Mouse (Mus musculus) left cerebral cortex, postnatal 14 days (tissue): ENCODE results near the gene Ptgdr2. TPM values are rescaled to one million over a fixed set of nuclear protein-coding genes. Genes with fewer than 3 reads are reported as not detected.

ENCODE experiments used
- DNase-seq, 2 experiments: peaks; one replicate each; pipeline ENCODE4 v3.0.0; 2021 to 2022; ENCODE audit warnings: low spot score in 2 of 2, mixed read lengths in 1 of 2
- intact Hi-C: fragments of 180-260 bp; cut with DNase I; formaldehyde crosslinking; loops from one replicate; pipeline ENCODE4 v1.15.1; 2025
- long read RNA-seq, 2 experiments: library from polyadenylated mRNA; stranded (forward); transcript quantifications; one replicate each; pipeline ENCODE4 v2.0.0; 2021
- total RNA-seq, 2 experiments: library from RNA; stranded (reverse); gene quantifications; 2 replicates each; pipeline ENCODE4 v1.2.3; 2021

Gene Ptgdr2
- total RNA-seq = under 1 TPM; 0.32 to 0.33 TPM
- long read RNA-seq, experiment 1 = 0 reads
- long read RNA-seq, experiment 2 = 0 reads

- no peak for DNase-seq
- intact Hi-C loops = no loop called here
Observed at GRCm38 (mm10) chr19:10937110-10937563, at the start of gene Ptgdr2. Gene Ptgdr2, plus strand, starts transcription at chr19:10937160.

DNA sequence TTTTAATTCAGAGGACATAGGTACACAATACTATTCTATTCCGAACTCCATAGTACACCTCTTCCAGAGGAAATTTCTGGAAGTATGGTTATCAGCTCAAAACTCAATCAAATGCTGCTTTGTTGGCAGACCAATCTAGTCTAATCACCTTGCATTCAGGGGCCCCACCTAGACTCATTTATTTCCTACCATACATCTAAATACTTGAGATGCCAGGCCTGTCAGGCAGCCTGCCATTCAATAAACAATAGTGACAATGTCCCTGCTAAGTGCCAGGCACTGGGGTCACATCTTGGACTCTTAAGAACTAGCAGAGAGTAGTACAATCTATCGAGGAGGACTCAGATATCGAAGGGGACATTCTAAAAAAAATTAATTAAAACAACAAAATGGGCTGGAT is 44.8 kb upstream of the Ptgdr2 start:
- intact Hi-C loops = no loop called here
- no peak for DNase-seq

GRCm38 (mm10) chr19:10895016-10895528 is 41.9 kb upstream of the Ptgdr2 start, which contains the start of gene Prpf19:
Gene Prpf19, plus strand, starts transcription at chr19:10895231.
- DNase-seq = peak; percentile 99
- intact Hi-C loops = loop anchor here (5.0 kb wide), 1 partner anchor 47 kb away; no protein-coding TSS in a partner anchor

GRCm38 (mm10) chr19:10895708-10896107 is 41.3 kb upstream of the Ptgdr2 start:
- no peak for DNase-seq
- intact Hi-C loops = loop anchor here (5.0 kb wide), 1 partner anchor 47 kb away; no protein-coding TSS in a partner anchor

DNA sequence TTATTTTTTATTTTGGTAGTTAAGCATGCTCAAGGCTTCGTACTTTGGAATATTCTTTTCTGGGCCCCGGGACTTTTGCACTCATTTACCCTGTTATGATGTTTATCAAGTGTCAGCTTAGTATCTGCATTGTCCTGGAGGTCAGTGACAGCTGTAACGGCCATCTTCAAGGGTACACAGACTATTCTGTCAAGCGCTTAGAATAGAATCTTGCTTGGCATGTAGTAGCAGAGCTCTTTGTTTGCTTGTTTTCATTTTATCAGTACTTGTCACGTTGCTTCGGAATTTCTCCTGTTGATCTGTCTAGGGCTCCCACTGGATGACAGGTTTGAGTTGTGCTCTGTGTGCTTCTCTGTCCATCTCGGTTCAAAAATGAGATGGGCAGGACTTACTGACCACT is 40.1 kb upstream of the Ptgdr2 start:
- intact Hi-C loops = loop anchor here (5.0 kb wide), 1 partner anchor 45 kb away; no protein-coding TSS in a partner anchor
- no peak for DNase-seq

DNA sequence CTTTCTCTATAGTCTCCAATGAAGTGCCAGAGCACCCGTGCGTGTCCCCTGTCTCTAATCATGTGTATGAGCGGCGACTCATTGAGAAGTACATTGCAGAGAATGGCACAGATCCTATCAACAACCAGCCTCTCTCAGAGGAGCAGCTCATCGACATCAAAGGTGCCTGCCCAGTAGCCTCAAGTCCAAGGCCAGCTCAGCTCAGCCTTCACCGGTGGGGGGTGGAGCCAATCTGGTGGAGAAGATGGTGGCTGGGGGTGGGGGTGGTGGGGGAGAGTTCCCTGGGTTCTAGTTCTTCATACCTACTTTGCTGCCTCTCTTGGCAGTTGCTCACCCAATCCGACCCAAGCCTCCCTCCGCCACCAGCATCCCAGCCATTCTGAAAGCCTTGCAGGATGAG is 39.5 kb upstream of the Ptgdr2 start:
- no peak for DNase-seq
- intact Hi-C loops = loop anchor here (5.0 kb wide), 1 partner anchor 45 kb away; no protein-coding TSS in a partner anchor

GRCm38 (mm10) chr19:10900315-10900714 is 36.6 kb upstream of the Ptgdr2 start:
- intact Hi-C loops = no loop called here

GRCm38 (mm10) chr19:10901046-10901445 is 35.9 kb upstream of the Ptgdr2 start:
- intact Hi-C loops = no loop called here
- DNase-seq = no peak

More at GRCm38 (mm10) chr19:10900315-10900714, 36.6 kb upstream of the Ptgdr2 start:
- DNase-seq = no peak

- intact Hi-C loops = no loop called here
- DNase-seq = no peak
Observed at GRCm38 (mm10) chr19:10904512-10904911, 32.4 kb upstream of the Ptgdr2 start.

- DNase-seq = peak; percentile 58 to 78
- intact Hi-C loops = loop anchor here (5.0 kb wide), 1 partner anchor 42 kb away; the partner anchor contains the start of gene Ccdc86
Observed at GRCm38 (mm10) chr19:10904927-10905727, 31.8 kb upstream of the Ptgdr2 start.

DNA sequence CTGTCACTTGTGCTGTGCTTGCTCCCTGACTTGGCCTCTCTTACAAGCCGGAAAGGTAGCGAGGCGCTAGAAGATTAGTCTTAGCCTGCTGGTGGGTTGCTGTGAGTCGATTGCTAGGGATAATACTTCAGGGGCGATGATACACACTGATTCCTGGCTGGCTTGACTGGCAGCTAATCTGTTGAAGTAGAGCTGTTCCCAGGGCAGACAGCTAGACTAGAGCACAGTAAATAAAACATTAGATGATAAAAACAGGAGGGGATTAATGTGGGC is 31.3 kb upstream of the Ptgdr2 start:
- DNase-seq = no peak
- intact Hi-C loops = loop anchor here (5.0 kb wide), 1 partner anchor 42 kb away; the partner anchor contains the start of gene Ccdc86

GRCm38 (mm10) chr19:10907891-10908290 is 29.1 kb upstream of the Ptgdr2 start:
- DNase-seq = peak; percentile 70 to 76
- intact Hi-C loops = loop anchor here (5.0 kb wide), 1 partner anchor 39 kb away; the partner anchor contains the start of gene Ccdc86

GRCm38 (mm10) chr19:10909087-10909721 is 27.8 kb upstream of the Ptgdr2 start:
- intact Hi-C loops = loop anchor here (5.0 kb wide), 1 partner anchor 38 kb away; the partner anchor contains the start of gene Ccdc86
- no peak for DNase-seq

GRCm38 (mm10) chr19:10914291-10914690 is 22.7 kb upstream of the Ptgdr2 start:
- intact Hi-C loops = no loop called here
- no peak for DNase-seq

DNA sequence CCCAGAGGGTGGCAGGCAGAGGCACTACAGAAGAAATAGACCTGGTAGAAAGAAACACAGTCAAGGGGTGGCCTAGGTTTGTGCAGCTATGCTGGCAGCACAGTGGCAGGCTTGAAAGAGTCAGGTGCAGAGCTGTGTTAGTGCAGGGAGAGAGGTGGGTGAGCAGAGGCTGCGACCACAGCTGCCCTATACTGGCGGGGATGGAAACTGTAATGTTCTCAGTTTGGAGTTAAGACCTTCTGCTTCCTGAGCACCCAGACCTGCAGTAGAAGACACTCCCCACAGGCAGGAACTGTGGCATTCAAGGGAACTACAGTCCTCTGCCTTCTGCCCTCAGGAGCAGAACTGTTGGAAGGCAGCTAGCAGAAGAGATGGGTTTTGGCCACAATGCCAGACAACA is 22.1 kb upstream of the Ptgdr2 start:
- intact Hi-C loops = no loop called here
- no peak for DNase-seq

- intact Hi-C loops = no loop called here
- DNase-seq = no peak
Observed at GRCm38 (mm10) chr19:10916506-10916905, 20.5 kb upstream of the Ptgdr2 start.

DNA sequence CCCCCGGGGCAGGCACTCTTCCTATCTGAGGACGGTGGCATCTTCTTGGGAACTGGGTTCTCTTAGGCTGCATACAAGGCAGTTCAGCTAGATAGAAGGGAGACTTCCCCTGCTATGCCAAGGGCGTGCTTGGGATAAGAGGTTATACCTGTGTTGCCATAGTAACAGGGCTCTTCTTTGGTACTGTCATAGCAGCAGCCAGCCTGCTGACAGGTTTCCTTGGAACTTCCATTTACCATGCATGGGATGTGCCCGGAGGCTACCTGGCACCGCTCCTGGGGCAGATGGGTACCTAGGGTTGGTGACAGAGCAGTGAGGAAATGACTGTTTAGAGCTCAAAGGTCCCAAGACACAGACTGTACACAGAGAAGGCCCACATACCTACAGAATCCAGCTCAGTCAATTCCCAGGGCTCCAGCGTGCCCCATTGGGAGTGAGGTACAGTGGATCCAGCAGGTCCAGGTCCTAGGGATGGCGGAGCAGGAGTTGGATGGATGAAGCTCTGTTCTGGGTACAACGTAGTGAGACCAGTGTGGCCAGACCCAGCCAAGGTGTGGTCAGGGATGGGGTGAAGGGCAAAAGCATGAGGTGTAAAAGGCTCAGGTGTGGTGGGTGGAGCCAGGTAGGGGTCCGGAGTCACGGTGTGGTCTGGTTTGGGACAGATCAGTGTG is 18.5 kb upstream of the Ptgdr2 start:
- intact Hi-C loops = no loop called here
- DNase-seq = no peak

GRCm38 (mm10) chr19:10920532-10920931 is 16.4 kb upstream of the Ptgdr2 start, which contains the start of gene Zp1:
Gene Zp1, minus strand, starts transcription at chr19:10920632.
- intact Hi-C loops = no loop called here

GRCm38 (mm10) chr19:10921058-10921457 is 15.9 kb upstream of the Ptgdr2 start:
- DNase-seq = no peak

More at GRCm38 (mm10) chr19:10920532-10920931, 16.4 kb upstream of the Ptgdr2 start, which contains the start of gene Zp1:
- DNase-seq = no peak

More at GRCm38 (mm10) chr19:10921058-10921457, 15.9 kb upstream of the Ptgdr2 start:
- intact Hi-C loops = no loop called here
